Mouse (Mus musculus) spleen, adult 2 months (tissue): ENCODE measurements at regions not wholly inside any gene's neighbourhood (a gene's known extent, or its start where the extent isn't known, plus 50 kb on each side); places are given as distances from the start of the nearest gene placed in this dataset.
"Not testable (repeated sequence)": the region's sequence is repeated elsewhere in the genome, so short reads cannot be mapped to it uniquely, and the experiment has no call there.

ENCODE experiments used
- CTCF ChIP-seq: fragments of 200-500 bp; IDR thresholded peaks from 2 replicates; pipeline ENCODE4 v1.5.1; 2011; ENCODE audit warnings: mild to moderate bottlenecking, inconsistent platforms; ENCODE audit not compliant: insufficient read depth, insufficient read length, insufficient replicate concordance; ENCODE audit errors: extremely low read depth
- POLR2A ChIP-seq: fragments of 200-500 bp; IDR thresholded peaks from 2 replicates; pipeline ENCODE4 v1.6.1; 2011; ENCODE audit warnings: low read depth, low read length, inconsistent platforms

GRCm38 (mm10) chr9:3116311-3116710 lies 79.6 kb downstream of the Gm10715 start:
- not testable (repeated sequence) for TF ChIP-seq CTCF, POLR2A
